Mouse (Mus musculus) urinary bladder, postnatal 14 days (tissue): ENCODE results near the gene Nexn.
A peak's percentile ranks its signal among the peaks of the same experiment; 100 is the strongest.
"Not testable (repeated sequence)": the region's sequence is repeated elsewhere in the genome, so short reads cannot be mapped to it uniquely, and the experiment has no call there.

Experiments used
- DNase-seq: peaks from one replicate; pipeline ENCODE4 v3.0.0; 2021; ENCODE audit warnings: low spot score

Gene Nexn

DNA sequence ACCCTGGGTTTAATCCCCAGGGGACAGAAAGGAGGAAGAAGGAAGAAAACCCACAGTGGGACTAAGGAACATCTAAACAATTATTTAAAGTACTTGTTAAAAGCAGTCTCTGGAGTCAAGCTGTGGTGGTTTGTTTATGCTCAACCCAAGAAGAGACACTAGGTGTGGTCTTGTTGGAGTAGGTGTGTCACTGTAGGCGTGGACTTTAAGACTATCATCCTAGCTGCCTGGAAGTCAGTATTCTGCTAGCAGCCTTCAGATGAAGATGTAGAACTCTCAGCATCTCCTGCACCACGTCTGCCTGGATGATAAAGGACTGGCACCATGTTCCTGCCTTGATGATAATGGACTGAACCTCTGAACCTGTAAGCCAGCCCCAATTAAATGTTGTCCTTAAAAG, 68.9 kb downstream of the Nexn start:
- not testable (repeated sequence) for DNase-seq

DNA sequence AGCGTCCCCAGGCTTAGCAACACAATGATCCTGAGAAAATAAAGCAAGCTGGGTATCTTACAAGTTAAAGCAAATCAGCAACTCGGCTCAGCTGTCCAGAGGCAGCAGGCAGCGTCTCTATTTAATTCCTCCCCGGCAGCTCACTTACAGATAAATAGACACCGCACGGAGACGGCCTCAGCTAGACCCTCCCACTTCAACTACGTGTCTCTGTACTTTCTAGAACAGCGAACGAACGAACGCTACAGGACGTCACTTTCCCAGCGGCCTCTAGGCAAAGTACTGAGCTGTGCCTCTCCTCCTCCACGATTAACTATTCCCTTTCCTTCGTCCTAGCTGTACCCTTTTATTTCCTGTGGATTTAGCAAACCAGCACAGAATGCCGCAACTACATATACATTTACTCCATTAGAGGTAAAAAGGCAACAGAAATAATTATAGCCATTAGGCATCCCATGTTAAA, 72.5 kb downstream of the Nexn start:
- DNase-seq, result peak; percentile 86

DNA sequence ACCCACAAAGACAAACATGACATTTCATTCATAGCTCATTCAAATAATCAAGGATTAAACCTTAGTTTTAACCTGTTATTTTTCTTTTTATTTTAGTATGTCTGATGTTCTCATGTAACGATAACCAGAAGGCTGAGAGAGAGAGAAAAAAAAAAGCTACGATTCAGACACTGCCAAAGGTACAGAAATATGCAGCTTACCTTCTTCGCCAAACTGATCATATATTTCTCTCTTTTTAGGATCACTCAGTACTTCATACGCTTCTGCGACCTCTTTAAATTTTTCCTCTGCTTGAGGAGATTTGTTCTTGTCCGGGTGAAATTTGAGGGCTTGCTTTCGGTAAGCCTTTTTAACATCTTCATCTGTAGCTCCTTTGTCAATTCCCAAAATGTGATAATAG, 73.0 kb downstream of the Nexn start:
- DNase-seq, result no peak

DNA sequence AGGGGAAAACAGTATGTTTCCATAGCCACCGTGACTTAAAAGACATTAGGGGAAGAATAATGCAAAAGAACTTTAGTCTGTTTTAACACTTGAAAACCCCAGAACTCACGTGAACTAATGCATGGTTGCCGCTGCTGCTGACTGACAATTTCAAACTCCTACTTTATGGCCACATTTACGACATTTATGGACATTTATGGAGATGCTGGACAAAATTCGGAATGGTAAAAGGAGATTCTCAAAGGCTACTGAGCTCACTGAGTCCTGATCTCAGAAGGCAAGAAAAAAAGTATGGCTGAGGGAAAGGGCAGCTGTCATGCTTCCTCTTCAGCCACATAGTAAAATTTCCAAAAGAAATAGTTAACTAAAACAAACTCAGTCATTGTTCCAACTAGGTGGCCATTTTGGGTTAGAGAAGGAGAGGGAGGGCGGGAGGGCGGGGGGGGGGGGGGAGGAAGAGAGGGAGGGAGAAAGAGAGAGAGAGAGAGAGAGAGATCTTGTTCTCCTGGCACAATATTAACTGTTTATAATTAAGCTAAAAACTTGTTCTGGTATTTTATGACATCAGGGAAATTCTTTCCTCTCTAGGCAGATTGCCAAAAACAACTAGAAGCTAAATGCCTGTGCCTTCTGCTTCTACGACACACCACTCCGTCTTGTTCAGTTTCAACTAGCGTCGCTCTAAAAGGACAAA, 73.8 kb downstream of the Nexn start:
- no peak for DNase-seq

DNA sequence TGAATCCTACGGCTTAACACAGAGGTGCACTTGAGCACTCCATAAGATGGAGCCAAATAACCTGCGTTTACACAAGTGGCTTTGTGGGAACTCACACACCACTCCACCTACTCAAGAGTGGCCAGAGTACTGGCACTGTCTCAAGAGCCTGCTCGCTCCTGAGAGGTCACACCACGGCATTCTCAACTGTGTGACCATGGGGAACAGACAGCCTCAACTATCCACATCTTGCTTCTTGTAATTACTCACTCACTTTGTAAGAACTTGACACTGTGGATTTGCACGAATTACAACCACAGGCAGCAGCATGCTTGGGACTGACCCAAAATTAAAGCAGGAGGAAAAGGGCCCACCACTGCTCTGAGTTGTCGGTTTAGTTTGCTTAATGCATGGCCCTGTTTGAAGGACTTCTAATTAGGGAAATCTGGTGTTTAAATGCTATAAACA, 74.3 kb downstream of the Nexn start:
- DNase-seq, result peak; percentile 32

DNA sequence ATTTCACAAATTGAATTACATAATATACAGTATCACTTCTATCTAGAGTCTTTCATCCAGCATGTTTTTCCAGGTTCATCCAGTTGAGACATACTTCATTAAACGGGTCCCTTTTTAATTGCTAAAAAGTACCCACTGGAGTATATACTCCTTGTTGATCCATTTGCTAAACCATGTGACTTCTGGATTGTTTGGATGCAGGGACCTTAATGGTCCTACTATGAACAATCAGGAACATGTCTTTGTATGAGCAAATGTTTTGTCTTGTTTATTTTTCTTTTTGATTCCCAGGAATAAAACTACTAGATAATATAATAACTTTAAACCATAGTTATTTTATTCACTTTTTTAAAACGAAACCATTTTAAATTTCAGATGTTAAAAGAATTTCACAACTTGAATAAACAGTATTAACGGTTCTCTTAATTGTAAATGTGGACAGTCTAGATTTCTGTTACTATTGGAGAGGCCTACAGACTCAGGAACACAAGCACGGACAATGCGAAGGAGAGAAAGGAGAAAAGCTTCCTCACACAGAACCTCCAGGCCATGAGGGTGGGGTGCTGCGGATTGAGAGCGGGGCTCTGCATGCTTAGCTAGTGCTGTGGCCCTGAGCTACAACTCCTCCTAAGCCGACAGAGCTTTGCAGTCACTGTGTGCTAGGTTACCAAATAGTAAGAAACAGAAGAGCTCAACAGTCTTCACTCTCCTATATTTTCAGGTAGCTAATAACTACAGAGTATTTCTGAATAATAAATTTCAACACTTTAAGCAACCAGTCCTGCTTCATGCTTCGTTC, 75.3 kb downstream of the Nexn start:
- no peak for DNase-seq

DNA sequence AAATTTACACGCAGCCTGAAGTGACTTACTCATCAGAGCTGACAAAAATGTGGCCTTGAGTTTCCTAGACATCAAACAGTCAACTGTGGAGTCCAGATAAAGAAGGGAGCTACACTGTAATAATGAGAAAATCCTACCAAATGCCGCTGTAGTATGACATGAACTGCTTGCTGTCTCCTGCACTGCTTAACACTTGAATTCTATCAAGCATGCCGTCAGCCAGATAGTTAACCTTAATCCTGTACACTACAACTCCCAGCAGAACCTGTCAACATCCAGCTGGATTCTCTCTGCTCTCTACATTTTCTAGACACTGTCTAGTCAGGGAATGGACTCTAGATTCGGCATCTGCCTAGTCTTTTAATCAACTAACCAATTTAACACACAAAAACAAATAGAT, 76.8 kb downstream of the Nexn start:
- no peak for DNase-seq
